Mouse (Mus musculus) testis, adult 2 months (tissue): ENCODE data around the gene Ecd.

ENCODE experiments used
- CTCF ChIP-seq: fragments of 200-500 bp; IDR thresholded peaks from 2 replicates; pipeline ENCODE4 v1.5.1; 2012; ENCODE audit warnings: low read depth, mild to moderate bottlenecking, inconsistent platforms, low read length, moderate library complexity; ENCODE audit not compliant: control insufficient read depth, insufficient read depth, insufficient replicate concordance
- POLR2A ChIP-seq: fragments of 200-500 bp; IDR thresholded peaks from 2 replicates; pipeline ENCODE4 v1.6.1; 2012; ENCODE audit warnings: low read depth, mild to moderate bottlenecking, inconsistent platforms, low read length, moderate library complexity; ENCODE audit not compliant: control insufficient read depth

GRCm38 (mm10) chr14:20294947-20295346 lies 53.0 kb downstream of the Ecd start:
- TF ChIP-seq POLR2A = no peak
- no peak for TF ChIP-seq CTCF
